ENCODE assay signal across 15 mouse cellular contexts in the genomic region with DNA sequence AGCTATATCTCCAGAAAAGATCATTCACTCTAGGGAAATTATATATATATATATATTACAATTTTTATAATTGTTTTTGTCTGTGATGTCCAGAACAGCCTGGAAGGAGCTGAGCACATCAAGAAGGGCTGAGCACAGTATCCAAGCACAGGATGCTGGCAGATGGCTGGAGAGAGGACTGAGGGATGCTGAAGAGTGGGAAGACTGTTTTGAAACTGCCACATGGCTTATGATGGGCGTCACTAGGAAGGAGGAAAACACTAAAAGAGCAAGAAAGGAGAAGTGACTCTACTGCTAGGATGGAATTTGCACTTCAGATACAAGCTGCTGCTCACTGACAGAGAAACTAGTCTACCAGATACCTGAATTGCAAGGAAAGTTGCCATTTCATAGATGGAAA. TPM values are rescaled to one million over a fixed set of nuclear protein-coding genes. Genes with fewer than 3 reads are reported as not detected.
A peak's percentile ranks its signal among the peaks of the same experiment; 100 is the strongest.
DNase-seq lines count a peak whose midpoint lies in the region; ATAC-seq and TF ChIP-seq lines count a peak whose summit lies in the region.
"Had no signal": no experiment of that assay in that cellular context is flagged by ENCODE, and none has a peak within 500 bp of the region (broad histone marks: within the 10 kb centered on the region; RNA-seq: fewer than 3 reads in every experiment).

No protein-coding gene starts in this region.

- H3K9me3 ChIP-seq in hindbrain, postnatal 0 days (ENCODE audit: low read length) = 0 out of 2 replicates have a peak, but pooled peaks cover 2% of the 10 kb centered on the region
- H3K9me3 ChIP-seq in hindbrain, embryonic 13.5 days = no peaks in the 10 kb centered on the region
- H3K9me3 ChIP-seq in midbrain, postnatal 0 days (ENCODE audit: low read length) = no peaks in the 10 kb centered on the region
- H3K9me3 ChIP-seq in midbrain, embryonic 14.5 days (ENCODE audit: control insufficient read depth, low read length) = no peaks in the 10 kb centered on the region
- no peaks in the 10 kb centered on the region for H3K9me3 ChIP-seq in intestine, embryonic 15.5 days
- H3K9me3 ChIP-seq in midbrain, embryonic 15.5 days = no peaks in the 10 kb centered on the region
- H3K9me3 ChIP-seq: forebrain, embryonic 13.5 days; heart, embryonic 10.5 days; hindbrain, embryonic 15.5 days had no signal

- TF ChIP-seq CTCF in hindbrain, postnatal 0 days (IDR thresholded peaks at IDR 0.05; ENCODE audit: low read depth) = no peak
- no peak for TF ChIP-seq CTCF in midbrain, postnatal 0 days (IDR thresholded peaks at IDR 0.05)

- H3K9ac ChIP-seq in hindbrain, postnatal 0 days (replicated peaks; ENCODE audit: low read length) = no peak overlapping the region
- H3K9ac ChIP-seq in hindbrain, embryonic 13.5 days = no peak overlapping the region
- no peak overlapping the region for H3K9ac ChIP-seq in midbrain, postnatal 0 days (replicated peaks; ENCODE audit: low read length, poor library complexity, severe bottlenecking)
- H3K9ac ChIP-seq in midbrain, embryonic 14.5 days (replicated peaks; ENCODE audit: low read length) = no peak overlapping the region
- no peak overlapping the region for H3K9ac ChIP-seq in intestine, embryonic 15.5 days
- no peak overlapping the region for H3K9ac ChIP-seq in midbrain, embryonic 15.5 days
- H3K9ac ChIP-seq: forebrain, embryonic 13.5 days; hindbrain, embryonic 15.5 days had no signal

- DNase-seq in hindbrain, postnatal 0 days (ENCODE audit: low spot score) = no peak
- DNase-seq in midbrain, postnatal 0 days (ENCODE audit: low spot score) = no peak
- DNase-seq in midbrain, embryonic 14.5 days = no peak
- DNase-seq in left cerebral cortex, adult 9 months (ENCODE audit: low spot score in 2 of 2) = peak; percentile 10 to 62
- peak; percentile 49 to 56 for DNase-seq in right cerebral cortex, postnatal 36 days (ENCODE audit: low spot score in 2 of 2)
- DNase-seq: cerebellum, adult 8-10 months; gastrocnemius, postnatal 25 days; liver; thymus, adult 18-20 months had no signal

- H3K4me1 ChIP-seq in hindbrain, postnatal 0 days (ENCODE audit: insufficient read depth, low read length) = no peaks in the 10 kb centered on the region
- H3K4me1 ChIP-seq in hindbrain, embryonic 13.5 days (replicated peaks) = no peaks in the 10 kb centered on the region
- no peaks in the 10 kb centered on the region for H3K4me1 ChIP-seq in midbrain, postnatal 0 days (ENCODE audit: insufficient read depth, low read length)
- no peaks in the 10 kb centered on the region for H3K4me1 ChIP-seq in midbrain, embryonic 14.5 days (ENCODE audit: control insufficient read depth, insufficient read depth, low read length)
- H3K4me1 ChIP-seq in intestine, embryonic 15.5 days (replicated peaks) = no peaks in the 10 kb centered on the region
- no peaks in the 10 kb centered on the region for H3K4me1 ChIP-seq in midbrain, embryonic 15.5 days
- H3K4me1 ChIP-seq: forebrain, embryonic 13.5 days; heart, embryonic 10.5 days; hindbrain, embryonic 15.5 days had no signal

- no peaks in the 10 kb centered on the region for H3K27me3 ChIP-seq in hindbrain, postnatal 0 days (ENCODE audit: insufficient read depth, low read length)
- no peaks in the 10 kb centered on the region for H3K27me3 ChIP-seq in hindbrain, embryonic 13.5 days
- no peaks in the 10 kb centered on the region for H3K27me3 ChIP-seq in midbrain, postnatal 0 days (ENCODE audit: insufficient read depth, low read length)
- no peaks in the 10 kb centered on the region for H3K27me3 ChIP-seq in midbrain, embryonic 14.5 days (ENCODE audit: control insufficient read depth, insufficient read depth, low read length)
- no peaks in the 10 kb centered on the region for H3K27me3 ChIP-seq in intestine, embryonic 15.5 days (replicated peaks)
- H3K27me3 ChIP-seq in midbrain, embryonic 15.5 days (replicated peaks) = no peaks in the 10 kb centered on the region
- H3K27me3 ChIP-seq: forebrain, embryonic 13.5 days; hindbrain, embryonic 15.5 days had no signal

- H3K36me3 ChIP-seq in hindbrain, postnatal 0 days (ENCODE audit: insufficient read depth, low read length) = no peaks in the 10 kb centered on the region
- H3K36me3 ChIP-seq in hindbrain, embryonic 13.5 days = no peaks in the 10 kb centered on the region
- no peaks in the 10 kb centered on the region for H3K36me3 ChIP-seq in midbrain, postnatal 0 days (ENCODE audit: insufficient read depth, low read length)
- H3K36me3 ChIP-seq in midbrain, embryonic 14.5 days (ENCODE audit: control insufficient read depth, insufficient read depth, low read length) = no peaks in the 10 kb centered on the region
- no peaks in the 10 kb centered on the region for H3K36me3 ChIP-seq in intestine, embryonic 15.5 days
- no peaks in the 10 kb centered on the region for H3K36me3 ChIP-seq in midbrain, embryonic 15.5 days (replicated peaks)
- H3K36me3 ChIP-seq: heart, embryonic 10.5 days; hindbrain, embryonic 15.5 days had no signal

- no peak for ATAC-seq in hindbrain, postnatal 0 days
- no peak for ATAC-seq in hindbrain, embryonic 13.5 days (ENCODE audit: low FRiP score)
- no peak for ATAC-seq in midbrain, postnatal 0 days (ENCODE audit: low FRiP score)
- ATAC-seq in midbrain, embryonic 14.5 days (ENCODE audit: low FRiP score, low TSS enrichment) = no peak
- no peak for ATAC-seq in intestine, embryonic 15.5 days
- no peak for ATAC-seq in midbrain, embryonic 15.5 days (replicated peaks)

- peak overlapping the region; percentile 29; the same call in 1 of the 2 replicates for H3K27ac ChIP-seq in hindbrain, postnatal 0 days
- no peak overlapping the region for H3K27ac ChIP-seq in hindbrain, embryonic 13.5 days
- 0 out of 2 replicates have a peak overlapping the region, but pooled peaks have one; percentile 6 for H3K27ac ChIP-seq in midbrain, postnatal 0 days (ENCODE audit: low read depth, low read length)
- H3K27ac ChIP-seq in midbrain, embryonic 14.5 days (replicated peaks; ENCODE audit: low read depth, low read length) = no peak overlapping the region
- no peak overlapping the region for H3K27ac ChIP-seq in intestine, embryonic 15.5 days
- H3K27ac ChIP-seq in midbrain, embryonic 15.5 days = no peak overlapping the region
- H3K27ac ChIP-seq: forebrain, embryonic 13.5 days; heart, embryonic 10.5 days; hindbrain, embryonic 15.5 days had no signal

- no peak overlapping the region for H3K4me3 ChIP-seq in hindbrain, postnatal 0 days (ENCODE audit: low read length)
- H3K4me3 ChIP-seq in hindbrain, embryonic 13.5 days = no peak overlapping the region
- H3K4me3 ChIP-seq in midbrain, postnatal 0 days (ENCODE audit: low read depth, low read length) = no peak overlapping the region
- no peak overlapping the region for H3K4me3 ChIP-seq in midbrain, embryonic 14.5 days (replicated peaks; ENCODE audit: low read depth, low read length)
- H3K4me3 ChIP-seq in intestine, embryonic 15.5 days (replicated peaks) = no peak overlapping the region
- H3K4me3 ChIP-seq in midbrain, embryonic 15.5 days = no peak overlapping the region
- H3K4me3 ChIP-seq: forebrain, embryonic 13.5 days; heart, embryonic 10.5 days; hindbrain, embryonic 15.5 days had no signal

- no peak overlapping the region for H3K4me2 ChIP-seq in hindbrain, postnatal 0 days (ENCODE audit: low read depth, low read length)
- no peak overlapping the region for H3K4me2 ChIP-seq in hindbrain, embryonic 13.5 days
- no peak overlapping the region for H3K4me2 ChIP-seq in midbrain, postnatal 0 days (ENCODE audit: low read depth, low read length, poor library complexity, severe bottlenecking)
- no peak overlapping the region for H3K4me2 ChIP-seq in midbrain, embryonic 14.5 days (ENCODE audit: low read length)
- H3K4me2 ChIP-seq in intestine, embryonic 15.5 days (replicated peaks) = no peak overlapping the region
- H3K4me2 ChIP-seq in midbrain, embryonic 15.5 days = no peak overlapping the region
- H3K4me2 ChIP-seq: forebrain, embryonic 13.5 days; hindbrain, embryonic 15.5 days had no signal

- WGBS in hindbrain, postnatal 0 days = 68% methylated on average over 1 of the region's 1 CpGs
- 88% methylated on average over 1 of the region's 1 CpGs for WGBS in hindbrain, embryonic 13.5 days
- WGBS in midbrain, postnatal 0 days = 81% methylated on average over 1 of the region's 1 CpGs
- 96% methylated on average over 1 of the region's 1 CpGs for WGBS in midbrain, embryonic 14.5 days
- 71% methylated on average over 1 of the region's 1 CpGs for WGBS in intestine, embryonic 15.5 days
- WGBS in midbrain, embryonic 15.5 days = 81% methylated on average over 1 of the region's 1 CpGs

RNA-seq across cellular contexts. Expression of a gene that starts 50.4 kb away (rescaled TPM):
- total RNA-seq in hindbrain, postnatal 0 days (2014; rRNA removed) = 3.0 and 5.2 TPM in 2 replicates
- polyA plus RNA-seq in hindbrain, postnatal 0 days (2015; fragmentation: Nextera tagmentation; extraction: Ambion mirVana) = 13.9 and 16.2 TPM in 2 replicates
- 18.4 and 20.2 TPM in 2 replicates for polyA plus RNA-seq in hindbrain, embryonic 13.5 days (2015; fragmentation: Nextera tagmentation; extraction: Ambion mirVana)
- 3.2 and 3.8 TPM in 2 replicates for total RNA-seq in midbrain, postnatal 0 days (2014; rRNA removed)
- polyA plus RNA-seq in midbrain, postnatal 0 days (2015; fragmentation: Nextera tagmentation; extraction: Ambion mirVana) = 12.3 and 13.2 TPM in 2 replicates
- polyA plus RNA-seq in midbrain, embryonic 14.5 days (2014; fragmentation: Nextera tagmentation; extraction: Ambion mirVana) = 14.2 and 14.5 TPM in 2 replicates
- 14.6 and 14.9 TPM in 2 replicates for polyA plus RNA-seq in intestine, embryonic 15.5 days (2015; fragmentation: Nextera tagmentation; extraction: Ambion mirVana)
- polyA plus RNA-seq in midbrain, embryonic 15.5 days (2015; fragmentation: Nextera tagmentation; extraction: Ambion mirVana) = 13.6 and 13.8 TPM in 2 replicates

Comparison
In these comparisons a context has a peak if more than half of its experiments do, and no peak if none do; other contexts are left out.
1. H3K27ac ChIP-seq: peak in hindbrain, postnatal 0 days (single experiment) and midbrain, postnatal 0 days (single experiment); none in hindbrain, embryonic 13.5 days (single experiment), midbrain, embryonic 14.5 days (single experiment), intestine, embryonic 15.5 days (single experiment) and midbrain, embryonic 15.5 days (single experiment).
2. DNase-seq: peak in left cerebral cortex, adult 9 months (2 of 2) and right cerebral cortex, postnatal 36 days (2 of 2); none in hindbrain, postnatal 0 days (single experiment), midbrain, postnatal 0 days (single experiment) and midbrain, embryonic 14.5 days (single experiment).